Mouse (Mus musculus) forelimb bud, embryonic 11.5 days (tissue): ENCODE data around the gene Rorc.

ENCODE experiments used
- DNase-seq: peaks from one replicate; pipeline ENCODE4 v3.0.0-alpha.2; 2012; ENCODE audit warnings: low read depth, low spot score

The Rorc gene

GRCm38 (mm10) chr3:94372641-94373040 is at the start of gene Rorc:
TSS of gene Rorc (plus strand) at chr3:94372794.
- DNase-seq, result no peak

- no peak for DNase-seq
Measured at GRCm38 (mm10) chr3:94328681-94329080, 43.9 kb upstream of the Rorc start.

- no peak for DNase-seq
Measured at GRCm38 (mm10) chr3:94334442-94334841, 38.2 kb upstream of the Rorc start.

GRCm38 (mm10) chr3:94338522-94338921 is 34.1 kb upstream of the Rorc start:
- no peak for DNase-seq

- DNase-seq, result no peak
Measured at GRCm38 (mm10) chr3:94341959-94342422, 30.6 kb upstream of the Rorc start, which contains the start of gene Them5. TSS of gene Them5 (plus strand) at chr3:94342099.

GRCm38 (mm10) chr3:94342552-94342951 is 30.0 kb upstream of the Rorc start:
- DNase-seq, result no peak

GRCm38 (mm10) chr3:94344182-94344581 is 28.4 kb upstream of the Rorc start:
- no peak for DNase-seq

- no peak for DNase-seq
Measured at GRCm38 (mm10) chr3:94344897-94345296, 27.7 kb upstream of the Rorc start.

GRCm38 (mm10) chr3:94348146-94348545 is 24.4 kb upstream of the Rorc start:
- no peak for DNase-seq

- DNase-seq, result no peak
Measured at GRCm38 (mm10) chr3:94360812-94361211, 11.8 kb upstream of the Rorc start.

- DNase-seq, result no peak
Measured at GRCm38 (mm10) chr3:94362138-94362537, 10.5 kb upstream of the Rorc start, which contains the start of gene C2cd4d. TSS of gene C2cd4d (plus strand) at chr3:94362438.

GRCm38 (mm10) chr3:94363291-94364153 is 9.1 kb upstream of the Rorc start:
- no peak for DNase-seq

GRCm38 (mm10) chr3:94364154-94364526 is 8.5 kb upstream of the Rorc start:
- no peak for DNase-seq

- DNase-seq, result peak; percentile 85
Measured at GRCm38 (mm10) chr3:94366761-94367160, 5.8 kb upstream of the Rorc start.

GRCm38 (mm10) chr3:94367511-94367910 is 5.1 kb upstream of the Rorc start:
- DNase-seq, result no peak

GRCm38 (mm10) chr3:94368631-94369030 is 4.0 kb upstream of the Rorc start:
- no peak for DNase-seq

GRCm38 (mm10) chr3:94369709-94370108 is 2.9 kb upstream of the Rorc start:
- no peak for DNase-seq

- DNase-seq, result no peak
Measured at GRCm38 (mm10) chr3:94371637-94372036, 957 bp upstream of the Rorc start.

GRCm38 (mm10) chr3:94372038-94372437 is 556 bp upstream of the Rorc start:
- DNase-seq, result no peak

- no peak for DNase-seq
Measured at GRCm38 (mm10) chr3:94373090-94373489, 496 bp downstream of the Rorc start.

GRCm38 (mm10) chr3:94373597-94374011 is 1.0 kb downstream of the Rorc start:
- DNase-seq, result no peak

- DNase-seq, result no peak
Measured at GRCm38 (mm10) chr3:94374636-94375035, 2.0 kb downstream of the Rorc start.

GRCm38 (mm10) chr3:94375146-94375545 is 2.6 kb downstream of the Rorc start:
- DNase-seq, result no peak
